Mouse (Mus musculus) olfactory bulb, adult 2 months (tissue): ENCODE results near the gene Zmiz2. TPM values are rescaled to one million over a fixed set of nuclear protein-coding genes. Genes with fewer than 3 reads are reported as not detected.
"Not testable (repeated sequence)": the region's sequence is repeated elsewhere in the genome, so short reads cannot be mapped to it uniquely, and the experiment has no call there.

Experiments
- H3K27ac ChIP-seq: fragments of 200-500 bp; 2 replicates; pipeline ENCODE4 v1.5.1; 2012; ENCODE audit warnings: low read depth, low read length; ENCODE audit not compliant: insufficient read depth
- H3K4me1 ChIP-seq: fragments of 200-500 bp; 2 replicates; pipeline ENCODE4 v1.6.1; 2012; ENCODE audit warnings: low read length; ENCODE audit not compliant: control insufficient read depth, insufficient read depth
- H3K4me3 ChIP-seq: fragments of 200-500 bp; 2 replicates; pipeline ENCODE4 v1.5.1; 2012; ENCODE audit warnings: mild to moderate bottlenecking, low read depth, low read length, moderate library complexity; ENCODE audit not compliant: insufficient read depth
- CTCF ChIP-seq: fragments of 200-500 bp; IDR thresholded peaks from 2 replicates; pipeline ENCODE4 v1.5.1; 2012; ENCODE audit warnings: low read depth, mild to moderate bottlenecking, low read length, moderate library complexity; ENCODE audit not compliant: insufficient read depth
- POLR2A ChIP-seq: fragments of 200-500 bp; IDR thresholded peaks from 2 replicates; pipeline ENCODE4 v1.6.1; 2012; ENCODE audit warnings: mild to moderate bottlenecking, low read depth, low read length, moderate library complexity; ENCODE audit not compliant: insufficient read depth
- WGBS: fragments of 180-500 bp; shearing (Covaris S2); methylation state at CpG from one replicate; pipeline ENCODE4 v1.1.7; 2018; 5-methylcytosine and 5-hydroxymethylcytosine counted together
- polyA plus RNA-seq: library from polyadenylated mRNA; stranded (reverse); fragments of >200 nt; gene quantifications from 2 replicates; pipeline ENCODE4 v1.2.4, GENCODE M21; 2012; ENCODE audit warnings: low replicate concordance; ENCODE audit not compliant: missing spikeins, insufficient read depth, insufficient read length

Zmiz2 gene
- polyA plus RNA-seq, 1 experiment: not detected

- 1% methylated on average over 30 of the region's 30 CpGs for whole genome bisulfite sequencing
- TF ChIP-seq POLR2A: no peak
- TF ChIP-seq CTCF: no peak
- H3K4me3 ChIP-seq: peak overlapping the region; percentile 87
- peak overlapping the region; percentile 89 for H3K27ac ChIP-seq
- H3K4me1 ChIP-seq: peaks cover 9% of the 10 kb centered on the region
Measured at GRCm38 (mm10) chr11:6416405-6417034, 27.6 kb downstream of the Zmiz2 start.

- TF ChIP-seq POLR2A: no peak
- no peak for TF ChIP-seq CTCF
- Histone ChIP-seq H3K4me1 (peaks cover 7% of the 10 kb centered on the region), H3K27ac (no peak overlapping the region), H3K4me3 (peak overlapping the region; percentile 87; the same call in 1 of the 2 replicates)
- 30% methylated on average over 2 of the region's 2 CpGs for WGBS
Measured at GRCm38 (mm10) chr11:6417069-6417468, 28.2 kb downstream of the Zmiz2 start.

- no peak overlapping the region for H3K27ac ChIP-seq
- H3K4me3 ChIP-seq: no peak overlapping the region
- peaks cover 7% of the 10 kb centered on the region for H3K4me1 ChIP-seq
- TF ChIP-seq POLR2A: no peak
- no peak for TF ChIP-seq CTCF
Measured at GRCm38 (mm10) chr11:6417490-6417889, 28.6 kb downstream of the Zmiz2 start.

GRCm38 (mm10) chr11:6418751-6419150 is 29.9 kb downstream of the Zmiz2 start:
- Histone ChIP-seq H3K27ac (no peak overlapping the region), H3K4me1 (peaks cover 7% of the 10 kb centered on the region), H3K4me3 (no peak overlapping the region)
- 81% methylated on average over 5 of the region's 5 CpGs for WGBS
- no peak for TF ChIP-seq POLR2A
- no peak for TF ChIP-seq CTCF

GRCm38 (mm10) chr11:6419156-6419555 is 30.3 kb downstream of the Zmiz2 start:
- H3K4me1 ChIP-seq, H3K27ac ChIP-seq, H3K4me3 ChIP-seq: not testable (repeated sequence)
- WGBS: 43% methylated on average over 4 of the region's 4 CpGs

- no peak overlapping the region for H3K4me3 ChIP-seq
- H3K4me1 ChIP-seq: peaks cover 1% of the 10 kb centered on the region; the same call in 1 of the 2 replicates
- H3K27ac ChIP-seq: no peak overlapping the region
- TF ChIP-seq CTCF (no peak), POLR2A (no peak)
- 3% methylated on average over 1 of the region's 1 CpGs for WGBS
Measured at GRCm38 (mm10) chr11:6420283-6420703, 31.4 kb downstream of the Zmiz2 start.

- no peaks in the 10 kb centered on the region for H3K4me1 ChIP-seq
- no peak overlapping the region for H3K4me3 ChIP-seq
- WGBS: 85% methylated on average over 2 of the region's 2 CpGs
- H3K27ac ChIP-seq: no peak overlapping the region
- TF ChIP-seq POLR2A (no peak), CTCF (no peak)
Measured at GRCm38 (mm10) chr11:6420722-6421350, 32.0 kb downstream of the Zmiz2 start.

- 89% methylated on average over 7 of the region's 7 CpGs for WGBS
- TF ChIP-seq CTCF: no peak
- TF ChIP-seq POLR2A: no peak
- no peak overlapping the region for H3K4me3 ChIP-seq
Measured at GRCm38 (mm10) chr11:6430186-6430585, 41.3 kb downstream of the Zmiz2 start.

GRCm38 (mm10) chr11:6436442-6436841 is 47.6 kb downstream of the Zmiz2 start:
- no peaks in the 10 kb centered on the region for H3K4me1 ChIP-seq
- TF ChIP-seq POLR2A: no peak
- peak; percentile 35; the same call in 1 of the 2 replicates for TF ChIP-seq CTCF
- H3K4me3 ChIP-seq: no peak overlapping the region
- WGBS: 59% methylated on average over 8 of the region's 8 CpGs
- H3K27ac ChIP-seq: no peak overlapping the region

More at GRCm38 (mm10) chr11:6430186-6430585, 41.3 kb downstream of the Zmiz2 start:
- no peak overlapping the region for H3K27ac ChIP-seq
- no peaks in the 10 kb centered on the region for H3K4me1 ChIP-seq
